Mouse (Mus musculus): Measurements from ENCODE around the gene Isca2.

GRCm38 (mm10) chr12:84726986-84727385, 46.1 kb upstream of the Isca2 start:
- TF ChIP-seq CTCF (conservative IDR thresholded peaks at IDR 0.05; ENCODE audit: low read length) (no peak), NANOG (IDR thresholded peaks at IDR 0.05; ENCODE audit: borderline replicate concordance, low read length) (no peak)

Measured in E14TG2a.4 (cell line).